Mouse (Mus musculus): ENCODE measurements around the gene Nub1. TPM values are rescaled to one million over a fixed set of nuclear protein-coding genes. Genes with fewer than 3 reads are reported as not detected.

Nub1 gene
- polyA plus RNA-seq, 1 experiment = 67.4 TPM

DNA sequence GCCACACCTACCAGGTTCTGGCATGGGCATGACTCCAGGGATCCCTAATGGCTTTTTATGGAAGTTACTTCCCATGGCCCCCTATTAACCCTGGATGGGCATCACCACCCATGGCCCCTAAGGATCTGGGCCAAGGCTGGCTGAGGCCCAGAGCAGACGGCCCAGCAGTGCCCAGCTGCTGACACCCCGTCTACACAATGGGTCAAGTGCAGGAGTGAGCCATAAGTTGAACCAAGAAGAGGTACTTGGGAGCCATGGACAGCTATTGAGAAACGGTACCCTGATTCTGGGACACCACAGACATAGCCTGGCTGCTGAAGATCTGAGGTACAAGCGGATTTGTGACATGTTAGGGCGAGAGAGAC is 38.9 kb downstream of the Nub1 start:
- TF ChIP-seq CTCF (IDR thresholded peaks at IDR 0.05; ENCODE audit: low read depth, low read length) (no peak), POLR2A (IDR thresholded peaks at IDR 0.05; ENCODE audit: borderline replicate concordance, low read depth, low read length) (no peak)

DNA sequence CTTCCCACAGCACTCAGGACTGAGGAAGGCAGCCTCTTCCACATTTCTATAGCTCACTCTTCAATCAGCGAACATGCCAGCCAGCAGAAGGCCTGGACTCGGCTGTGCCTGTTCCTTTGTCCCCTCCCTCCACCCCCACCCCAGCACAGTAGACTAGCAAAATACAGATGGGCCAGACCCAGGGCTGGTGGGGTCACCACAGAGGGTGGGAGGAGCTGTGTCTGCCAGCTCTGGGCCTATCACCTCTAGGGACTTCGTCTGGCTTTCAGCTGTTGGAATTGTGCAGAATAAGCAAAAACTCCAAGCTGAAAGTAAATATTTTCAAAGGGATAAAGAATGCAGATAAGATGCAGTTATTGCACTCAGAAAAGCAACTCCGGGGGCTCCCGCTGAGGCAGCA is 39.5 kb downstream of the Nub1 start:
- Histone ChIP-seq H3K27ac (ENCODE audit: insufficient read depth, low read depth, low read length) (no peak overlapping the region), H3K4me3 (ENCODE audit: insufficient read depth, low read length) (no peak overlapping the region), H3K4me1 (ENCODE audit: control insufficient read depth, insufficient read depth, low read length) (peaks cover 2% of the 10 kb centered on the region; the same call in 1 of the 2 replicates)
- TF ChIP-seq CTCF (IDR thresholded peaks at IDR 0.05; ENCODE audit: low read depth, low read length) (no peak), POLR2A (IDR thresholded peaks at IDR 0.05; ENCODE audit: borderline replicate concordance, low read depth, low read length) (no peak)

More for the DNA sequence above, 38.9 kb downstream of the Nub1 start:
- Histone ChIP-seq H3K4me1 (ENCODE audit: control insufficient read depth, insufficient read depth, low read length) (peaks cover under 1% of the 10 kb centered on the region; the same call in 1 of the 2 replicates), H3K27ac (ENCODE audit: insufficient read depth, low read depth, low read length) (no peak overlapping the region), H3K4me3 (ENCODE audit: insufficient read depth, low read length) (no peak overlapping the region)

DNA sequence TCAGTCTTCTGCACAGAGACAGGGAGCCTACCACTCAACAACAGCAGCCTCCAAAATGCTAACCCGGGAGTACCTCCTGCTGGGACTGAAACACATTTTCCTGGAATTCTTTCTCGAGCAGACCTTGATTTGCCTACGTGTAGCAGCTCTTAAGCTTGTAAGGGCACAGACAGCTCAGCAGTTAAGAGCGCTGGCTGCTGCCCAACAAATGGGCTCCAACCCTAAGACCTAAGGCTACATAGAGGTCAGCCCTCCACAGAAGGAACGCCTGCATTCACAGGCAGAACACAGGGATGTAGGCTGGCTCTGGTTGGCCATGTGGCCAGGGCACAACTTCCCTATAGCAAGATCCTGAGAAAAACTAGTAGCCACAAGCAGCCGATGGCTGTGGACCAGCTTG is 40.6 kb downstream of the Nub1 start:
- Histone ChIP-seq H3K4me3 (ENCODE audit: insufficient read depth, low read length) (no peak overlapping the region), H3K4me1 (ENCODE audit: control insufficient read depth, insufficient read depth, low read length) (peaks cover 2% of the 10 kb centered on the region; the same call in 1 of the 2 replicates), H3K27ac (ENCODE audit: insufficient read depth, low read depth, low read length) (no peak overlapping the region)
- no peak for TF ChIP-seq CTCF (IDR thresholded peaks at IDR 0.05; ENCODE audit: low read depth, low read length)
- no peak for TF ChIP-seq POLR2A (IDR thresholded peaks at IDR 0.05; ENCODE audit: borderline replicate concordance, low read depth, low read length)

DNA sequence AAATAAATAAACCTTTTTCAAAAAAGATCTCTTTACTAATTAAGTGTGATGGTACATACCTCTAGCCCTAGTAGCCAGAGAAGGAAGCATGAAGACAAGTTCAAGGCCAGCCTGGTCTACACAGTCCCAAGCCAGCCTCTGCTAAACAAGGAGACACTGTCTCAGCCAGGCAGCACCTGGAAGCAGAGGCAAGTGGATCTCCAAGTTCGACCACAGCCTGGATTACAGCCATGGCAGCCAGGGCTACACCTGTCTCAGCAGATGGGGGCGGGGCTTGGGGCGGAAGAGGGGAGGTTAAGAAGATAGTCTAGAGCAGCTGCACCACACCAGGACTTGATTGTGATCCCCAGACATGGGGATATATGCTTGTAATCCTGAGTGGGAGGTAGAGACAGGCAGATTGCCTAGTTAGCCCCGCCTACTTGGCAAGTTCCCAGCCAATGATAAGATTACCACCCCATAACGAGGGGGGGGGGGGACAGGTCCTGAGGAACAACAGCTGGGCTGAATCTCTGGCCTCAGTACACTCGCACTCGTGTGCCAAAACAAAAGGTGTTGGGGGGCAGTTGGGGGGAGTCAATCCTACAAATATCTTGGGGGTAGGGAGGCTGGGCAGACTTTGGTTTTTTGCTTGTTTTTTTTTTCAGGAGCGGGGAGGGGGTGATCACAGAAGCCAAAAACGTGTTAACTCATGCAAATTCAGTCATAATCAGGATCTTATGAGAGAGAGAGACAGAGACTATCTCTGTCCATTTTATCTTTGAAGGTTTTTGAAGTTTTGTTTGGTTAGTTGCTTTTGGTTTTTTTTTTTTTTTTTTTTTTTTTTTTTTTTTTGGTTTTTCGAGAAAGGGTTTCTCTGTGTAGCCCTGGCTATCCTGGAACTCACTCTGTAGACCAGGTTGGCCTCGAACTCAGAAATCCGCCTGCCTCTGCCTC is 41.8 kb downstream of the Nub1 start:
- Histone ChIP-seq H3K4me3 (ENCODE audit: insufficient read depth, low read length) (no peak overlapping the region), H3K27ac (ENCODE audit: insufficient read depth, low read depth, low read length) (no peak overlapping the region), H3K4me1 (ENCODE audit: control insufficient read depth, insufficient read depth, low read length) (peaks cover 2% of the 10 kb centered on the region; the same call in 1 of the 2 replicates)
- TF ChIP-seq POLR2A (IDR thresholded peaks at IDR 0.05; ENCODE audit: borderline replicate concordance, low read depth, low read length) = no peak
- TF ChIP-seq CTCF (IDR thresholded peaks at IDR 0.05; ENCODE audit: low read depth, low read length) = no peak

DNA sequence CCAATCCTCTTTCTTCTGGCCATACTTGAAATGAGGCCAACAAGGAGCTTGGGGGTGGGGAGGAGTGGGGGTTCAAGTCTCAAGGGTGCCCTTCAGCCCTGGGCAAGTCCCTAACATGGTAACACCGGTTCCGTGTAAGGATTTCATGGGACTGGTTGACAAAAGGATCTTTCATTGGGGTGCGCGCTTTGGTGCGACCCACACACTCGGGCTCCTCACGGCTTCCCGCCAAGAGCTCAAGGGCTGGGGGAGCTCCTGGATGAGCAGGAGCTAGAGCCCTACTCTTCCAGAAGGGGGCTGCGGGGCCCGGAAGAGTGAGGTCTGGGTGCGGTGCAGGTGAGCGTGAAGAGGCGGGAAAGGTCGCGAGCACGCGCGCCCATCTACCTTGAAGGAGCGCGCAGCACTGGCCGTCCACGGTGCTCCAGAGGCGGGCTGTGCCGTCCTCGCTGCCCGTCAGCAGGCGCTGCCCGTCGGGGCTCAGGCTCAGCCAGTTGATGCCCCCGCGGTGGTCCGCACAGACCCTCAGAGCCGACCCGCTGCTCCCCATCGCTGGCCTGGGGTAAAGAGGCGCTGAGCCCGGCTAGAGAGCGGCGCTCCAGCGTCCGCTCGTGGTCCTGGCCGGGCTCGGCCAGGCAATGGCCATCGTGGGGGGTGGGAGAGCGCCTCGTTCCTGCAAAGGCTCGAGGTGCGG is 44.6 kb downstream of the Nub1 start:
- TF ChIP-seq POLR2A (IDR thresholded peaks at IDR 0.05; ENCODE audit: borderline replicate concordance, low read depth, low read length) = no peak
- TF ChIP-seq CTCF (IDR thresholded peaks at IDR 0.05; ENCODE audit: low read depth, low read length) = no peak
- Histone ChIP-seq H3K4me1 (ENCODE audit: control insufficient read depth, insufficient read depth, low read length) (peaks cover 2% of the 10 kb centered on the region; the same call in 1 of the 2 replicates), H3K4me3 (ENCODE audit: insufficient read depth, low read length) (peak overlapping the region; percentile 33), H3K27ac (ENCODE audit: insufficient read depth, low read depth, low read length) (no peak overlapping the region)

DNA sequence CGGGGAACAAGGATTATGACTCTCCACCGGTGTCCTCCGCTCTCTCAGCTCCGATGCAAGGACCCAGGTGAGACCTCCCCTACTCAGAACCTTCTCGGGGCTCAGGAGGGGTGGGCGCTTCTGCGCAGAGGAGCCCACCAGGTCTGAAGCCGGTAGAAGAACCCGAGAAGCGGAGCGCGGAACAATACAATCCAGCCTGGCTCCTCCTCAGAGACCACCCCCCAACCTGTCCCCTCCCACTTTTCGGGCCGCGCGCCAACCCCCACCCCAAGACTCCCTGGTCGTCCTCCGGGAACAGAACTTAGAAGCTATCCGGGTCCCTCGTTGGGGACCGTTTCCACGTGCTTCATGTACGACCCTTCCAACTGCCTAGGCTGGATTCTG is 45.1 kb downstream of the Nub1 start, which contains the start of gene Wdr86:
Wdr86 (minus strand) TSS at position 240 of the 384 bp plus-strand sequence.
- TF ChIP-seq POLR2A (IDR thresholded peaks at IDR 0.05; ENCODE audit: borderline replicate concordance, low read depth, low read length) (no peak), CTCF (IDR thresholded peaks at IDR 0.05; ENCODE audit: low read depth, low read length) (no peak)
- Histone ChIP-seq H3K4me3 (ENCODE audit: insufficient read depth, low read length) (peak within 1 kb of the TSS; percentile 33), H3K27ac (ENCODE audit: insufficient read depth, low read depth, low read length) (no peak within 1 kb of the TSS), H3K4me1 (ENCODE audit: control insufficient read depth, insufficient read depth, low read length) (peaks cover 2% of the 10 kb centered on the region; the same call in 1 of the 2 replicates)

DNA sequence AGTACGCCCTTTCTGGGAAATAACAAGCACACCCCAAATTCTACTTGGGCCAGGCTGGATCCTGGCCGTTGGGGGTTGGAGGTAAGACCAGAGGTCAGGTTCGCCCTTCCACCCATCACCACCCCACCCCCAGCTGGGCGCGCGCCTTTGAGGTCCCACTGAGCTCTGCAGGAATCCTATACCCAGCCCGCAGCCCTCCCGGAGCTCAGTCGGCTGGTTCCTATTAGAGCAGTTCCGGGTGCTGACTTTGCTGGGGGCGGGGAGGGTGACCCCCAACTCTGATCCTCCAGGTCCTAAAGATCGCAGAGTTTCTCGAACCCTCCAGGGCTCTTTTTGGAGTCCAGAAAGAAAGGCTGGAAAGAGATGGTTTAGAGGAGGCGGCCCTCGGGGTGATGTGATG is 45.7 kb downstream of the Nub1 start:
- no peak overlapping the region for H3K4me3 ChIP-seq (ENCODE audit: insufficient read depth, low read length)
- peaks cover 2% of the 10 kb centered on the region; the same call in 1 of the 2 replicates for H3K4me1 ChIP-seq (ENCODE audit: control insufficient read depth, insufficient read depth, low read length)
- TF ChIP-seq CTCF (IDR thresholded peaks at IDR 0.05; ENCODE audit: low read depth, low read length) (no peak; the same call in 1 of the 2 replicates), POLR2A (IDR thresholded peaks at IDR 0.05; ENCODE audit: borderline replicate concordance, low read depth, low read length) (no peak)
- H3K27ac ChIP-seq (ENCODE audit: insufficient read depth, low read depth, low read length) = no peak overlapping the region

DNA sequence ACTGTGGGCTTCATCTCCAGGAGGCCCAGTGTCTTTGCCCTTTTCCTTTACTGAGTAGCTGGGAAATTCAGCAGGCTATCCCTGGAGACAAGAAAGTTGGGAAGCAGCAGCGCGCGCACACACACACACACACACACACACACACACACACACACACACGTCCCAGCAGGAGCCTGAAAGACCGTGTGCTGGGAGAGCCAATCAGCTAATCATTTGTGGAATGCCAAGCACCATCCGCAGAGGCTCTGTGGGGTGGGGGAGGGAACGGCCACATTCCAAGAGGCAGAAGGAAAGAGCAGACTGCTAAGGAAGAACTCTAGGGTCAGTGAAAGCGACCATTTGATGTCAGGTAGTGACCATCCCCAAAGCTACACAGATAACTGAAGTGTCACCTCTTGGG is 47.8 kb downstream of the Nub1 start:
- TF ChIP-seq POLR2A (IDR thresholded peaks at IDR 0.05; ENCODE audit: borderline replicate concordance, low read depth, low read length) (no peak), CTCF (IDR thresholded peaks at IDR 0.05; ENCODE audit: low read depth, low read length) (no peak)
- Histone ChIP-seq H3K27ac (ENCODE audit: insufficient read depth, low read depth, low read length) (no peak overlapping the region), H3K4me1 (ENCODE audit: control insufficient read depth, insufficient read depth, low read length) (peaks cover 2% of the 10 kb centered on the region; the same call in 1 of the 2 replicates), H3K4me3 (ENCODE audit: insufficient read depth, low read length) (no peak overlapping the region)

DNA sequence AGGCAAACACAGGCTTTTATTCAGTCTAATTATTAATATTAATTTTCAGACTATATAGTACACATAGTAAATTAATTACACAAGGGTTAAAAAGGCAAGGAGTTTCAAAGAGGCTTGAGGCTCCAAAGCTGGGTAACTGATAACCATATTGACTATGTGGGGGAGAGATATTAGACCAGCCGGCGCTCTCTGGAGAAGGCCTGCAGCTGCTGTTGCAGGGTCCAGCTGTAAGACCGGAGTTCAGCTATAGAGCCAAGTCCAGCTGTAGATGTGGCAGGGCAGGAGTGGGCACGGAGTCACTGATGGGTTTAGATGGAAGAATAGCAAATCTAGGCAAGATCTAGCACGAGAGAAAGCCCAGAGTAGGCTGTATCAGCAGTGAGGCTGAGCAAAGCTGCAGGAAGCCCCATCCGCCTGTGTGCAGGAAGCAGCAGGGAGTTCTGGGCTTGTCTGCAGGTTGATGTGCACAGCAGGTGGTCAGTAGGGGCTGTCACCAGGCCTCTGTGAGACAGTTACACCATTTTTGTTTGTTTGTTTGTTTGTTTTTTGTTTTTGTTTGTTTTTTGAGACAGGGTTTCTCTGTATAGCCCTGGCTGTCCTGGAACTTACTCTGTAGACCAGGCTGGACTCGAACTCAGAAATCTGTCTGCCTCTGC is 48.6 kb downstream of the Nub1 start:
- Histone ChIP-seq H3K27ac (ENCODE audit: insufficient read depth, low read depth, low read length) (no peak overlapping the region), H3K4me3 (ENCODE audit: insufficient read depth, low read length) (no peak overlapping the region), H3K4me1 (ENCODE audit: control insufficient read depth, insufficient read depth, low read length) (peaks cover 4% of the 10 kb centered on the region)
- TF ChIP-seq CTCF (IDR thresholded peaks at IDR 0.05; ENCODE audit: low read depth, low read length) (no peak), POLR2A (IDR thresholded peaks at IDR 0.05; ENCODE audit: borderline replicate concordance, low read depth, low read length) (no peak)
